Comparison of ENCODE assay signal across 11 mouse cellular contexts in genomic region chr13:52015066-52015465, GRCm38 (mm10).
DNase-seq lines count a peak whose midpoint lies in the region; ATAC-seq and TF ChIP-seq lines count a peak whose summit lies in the region.
"Had no signal": no experiment of that assay in that cellular context is flagged by ENCODE, and none has a peak within 500 bp of the region (broad histone marks: within the 10 kb centered on the region; RNA-seq: fewer than 3 reads in every experiment).

No protein-coding gene starts in this region.

- H3K27me3 ChIP-seq in embryonic facial prominence, embryonic 14.5 days (replicated peaks; ENCODE audit: control insufficient read depth, insufficient read depth, low read length) = no peaks in the 10 kb centered on the region
- H3K27me3 ChIP-seq in hindbrain, embryonic 15.5 days = no peaks in the 10 kb centered on the region
- no peaks in the 10 kb centered on the region for H3K27me3 ChIP-seq in midbrain, postnatal 0 days (ENCODE audit: insufficient read depth, low read length)
- 0 out of 2 replicates have a peak, but pooled peaks cover 8% of the 10 kb centered on the region for H3K27me3 ChIP-seq in heart, embryonic 10.5 days (ENCODE audit: insufficient read depth, poor library complexity, severe bottlenecking)
- H3K27me3 ChIP-seq in liver, embryonic 11.5 days (replicated peaks; ENCODE audit: control insufficient read depth, insufficient read depth, low read length) = no peaks in the 10 kb centered on the region

- ATAC-seq in embryonic facial prominence, embryonic 14.5 days (ENCODE audit: low read depth) = peak; percentile 84
- peak; percentile 65 for ATAC-seq in hindbrain, embryonic 15.5 days (ENCODE audit: low FRiP score, low read depth)
- peak; percentile 73 for ATAC-seq in midbrain, postnatal 0 days (ENCODE audit: low FRiP score)
- no peak for ATAC-seq in liver, embryonic 11.5 days (replicated peaks; ENCODE audit: low FRiP score)
- ATAC-seq: inflammation-experienced regulatory T-cells, adult 6 months had no signal

- no peak for TF ChIP-seq CTCF in midbrain, postnatal 0 days (IDR thresholded peaks at IDR 0.05)

- DNase-seq in embryo, embryonic 10 days (ENCODE audit: low spot score) = peak; percentile 67
- peak; percentile 79 for DNase-seq in embryonic facial prominence, embryonic 14.5 days (ENCODE audit: low spot score)
- DNase-seq in midbrain, postnatal 0 days (ENCODE audit: low spot score) = peak; percentile 37
- DNase-seq in gastrocnemius, postnatal 36 days = no peak
- DNase-seq in thymus, postnatal 4 days = no peak
- DNase-seq in heart, embryonic 10.5 days (ENCODE audit: low spot score) = no peak
- no peak for DNase-seq in liver, embryonic 11.5 days (ENCODE audit: low spot score)
- DNase-seq: adrenal gland, postnatal 14 days; lung, postnatal 4 days had no signal

- WGBS in embryonic facial prominence, embryonic 14.5 days = 13% methylated on average over 4 of the region's 4 CpGs
- 8% methylated on average over 4 of the region's 4 CpGs for WGBS in hindbrain, embryonic 15.5 days
- 2% methylated on average over 4 of the region's 4 CpGs for WGBS in midbrain, postnatal 0 days
- 22% methylated on average over 4 of the region's 4 CpGs for WGBS in heart, embryonic 10.5 days
- 45% methylated on average over 4 of the region's 4 CpGs for WGBS in liver, embryonic 11.5 days

- intact Hi-C loops in gastrocnemius, postnatal 36 days (cut with DNase I) = no loop called here

- H3K9ac ChIP-seq in embryonic facial prominence, embryonic 14.5 days (ENCODE audit: low read depth, low read length) = no peak overlapping the region
- H3K9ac ChIP-seq in hindbrain, embryonic 15.5 days = no peak overlapping the region
- H3K9ac ChIP-seq in midbrain, postnatal 0 days (replicated peaks; ENCODE audit: low read length, poor library complexity, severe bottlenecking) = no peak overlapping the region
- H3K9ac ChIP-seq in liver, embryonic 11.5 days (ENCODE audit: low read depth, low read length) = no peak overlapping the region

- 0 out of 2 replicates have a peak overlapping the region, but pooled peaks have one; percentile 22 for H3K27ac ChIP-seq in embryonic facial prominence, embryonic 14.5 days (replicated peaks; ENCODE audit: low read depth, low read length)
- peak overlapping the region; percentile 69 for H3K27ac ChIP-seq in hindbrain, embryonic 15.5 days (replicated peaks)
- peak overlapping the region; percentile 49; the same call in 1 of the 2 replicates for H3K27ac ChIP-seq in midbrain, postnatal 0 days (ENCODE audit: low read depth, low read length)
- no peak overlapping the region; the same call in 1 of the 2 replicates for H3K27ac ChIP-seq in heart, embryonic 10.5 days
- no peak overlapping the region for H3K27ac ChIP-seq in liver, embryonic 11.5 days (ENCODE audit: low read depth, low read length)

- H3K4me1 ChIP-seq in embryonic facial prominence, embryonic 14.5 days (ENCODE audit: control insufficient read depth, insufficient read depth, low read length) = peaks cover 15% of the 10 kb centered on the region
- peaks cover 28% of the 10 kb centered on the region for H3K4me1 ChIP-seq in hindbrain, embryonic 15.5 days (replicated peaks)
- H3K4me1 ChIP-seq in midbrain, postnatal 0 days (ENCODE audit: insufficient read depth, low read length) = peaks cover 11% of the 10 kb centered on the region; the same call in 1 of the 2 replicates
- peaks cover 22% of the 10 kb centered on the region for H3K4me1 ChIP-seq in heart, embryonic 10.5 days
- H3K4me1 ChIP-seq in liver, embryonic 11.5 days (replicated peaks; ENCODE audit: control insufficient read depth, insufficient read depth, low read length) = no peaks in the 10 kb centered on the region

- H3K4me3 ChIP-seq in embryonic facial prominence, embryonic 14.5 days (ENCODE audit: low read depth, low read length) = no peak overlapping the region
- no peak overlapping the region for H3K4me3 ChIP-seq in hindbrain, embryonic 15.5 days
- no peak overlapping the region for H3K4me3 ChIP-seq in midbrain, postnatal 0 days (ENCODE audit: low read depth, low read length)
- no peak overlapping the region for H3K4me3 ChIP-seq in heart, embryonic 10.5 days
- H3K4me3 ChIP-seq in liver, embryonic 11.5 days (ENCODE audit: low read depth, low read length) = no peak overlapping the region

- H3K9me3 ChIP-seq in embryonic facial prominence, embryonic 14.5 days (ENCODE audit: control insufficient read depth, low read length) = no peaks in the 10 kb centered on the region
- no peaks in the 10 kb centered on the region for H3K9me3 ChIP-seq in hindbrain, embryonic 15.5 days
- no peaks in the 10 kb centered on the region for H3K9me3 ChIP-seq in midbrain, postnatal 0 days (ENCODE audit: low read length)
- no peaks in the 10 kb centered on the region for H3K9me3 ChIP-seq in heart, embryonic 10.5 days
- H3K9me3 ChIP-seq in liver, embryonic 11.5 days (ENCODE audit: control insufficient read depth, low read length) = no peaks in the 10 kb centered on the region

- H3K36me3 ChIP-seq in embryonic facial prominence, embryonic 14.5 days (ENCODE audit: control insufficient read depth, insufficient read depth, low read length) = no peaks in the 10 kb centered on the region
- no peaks in the 10 kb centered on the region for H3K36me3 ChIP-seq in hindbrain, embryonic 15.5 days
- H3K36me3 ChIP-seq in midbrain, postnatal 0 days (ENCODE audit: insufficient read depth, low read length) = no peaks in the 10 kb centered on the region
- H3K36me3 ChIP-seq in heart, embryonic 10.5 days = no peaks in the 10 kb centered on the region
- H3K36me3 ChIP-seq in liver, embryonic 11.5 days (ENCODE audit: control insufficient read depth, insufficient read depth, low read length) = no peaks in the 10 kb centered on the region

- no peak overlapping the region for H3K4me2 ChIP-seq in embryonic facial prominence, embryonic 14.5 days (ENCODE audit: low read depth, low read length)
- H3K4me2 ChIP-seq in hindbrain, embryonic 15.5 days = no peak overlapping the region
- H3K4me2 ChIP-seq in midbrain, postnatal 0 days (ENCODE audit: low read depth, low read length, poor library complexity, severe bottlenecking) = no peak overlapping the region
- H3K4me2 ChIP-seq in liver, embryonic 11.5 days = no peak overlapping the region

Comparison
In these comparisons a context has a peak if more than half of its experiments do, and no peak if none do; other contexts are left out.
1. DNase-seq: peak in embryo, embryonic 10 days (single experiment), embryonic facial prominence, embryonic 14.5 days (single experiment) and midbrain, postnatal 0 days (single experiment); none in gastrocnemius, postnatal 36 days (0 of 2), thymus, postnatal 4 days (single experiment), heart, embryonic 10.5 days (single experiment) and liver, embryonic 11.5 days (single experiment).
2. H3K27ac ChIP-seq: peak in embryonic facial prominence, embryonic 14.5 days (single experiment), hindbrain, embryonic 15.5 days (single experiment) and midbrain, postnatal 0 days (single experiment); none in heart, embryonic 10.5 days (single experiment) and liver, embryonic 11.5 days (single experiment).